Mouse (Mus musculus) midbrain, embryonic 14.5 days (tissue): Measurements from ENCODE around the gene Tox2. TPM values are rescaled to one million over a fixed set of nuclear protein-coding genes. Genes with fewer than 3 reads are reported as not detected.

Experiments used
- ATAC-seq: fragments of 200-750 bp; cut with Nextera tagmentation; 2 replicates; pipeline ENCODE4 v1.8.0; 2017; ENCODE audit warnings: moderate number of reproducible peaks, moderate library complexity; ENCODE audit not compliant: low FRiP score, low TSS enrichment
- DNase-seq: peaks from one replicate; pipeline ENCODE4 v3.0.0-alpha.2; 2015
- H3K27ac ChIP-seq: fragments of 300-500 bp; sonication (generic); replicated peaks from 2 replicates; pipeline ENCODE4 v1.5.1; 2014; ENCODE audit warnings: mild to moderate bottlenecking, low read depth, low read length, moderate library complexity
- H3K27me3 ChIP-seq: fragments of 300-500 bp; sonication (generic); 2 replicates; pipeline ENCODE4 v1.6.1; 2014; ENCODE audit warnings: low read length, control low read depth, mixed read lengths; ENCODE audit not compliant: control insufficient read depth, insufficient read depth
- H3K36me3 ChIP-seq: fragments of 300-500 bp; sonication (generic); 2 replicates; pipeline ENCODE4 v1.6.1; 2014; ENCODE audit warnings: low read length, control low read depth; ENCODE audit not compliant: control insufficient read depth, insufficient read depth
- H3K4me1 ChIP-seq: fragments of 300-500 bp; sonication (generic); 2 replicates; pipeline ENCODE4 v1.6.1; 2014; ENCODE audit warnings: mild to moderate bottlenecking, antibody characterized with exemption, low read length, control low read depth; ENCODE audit not compliant: control insufficient read depth, insufficient read depth
- H3K4me2 ChIP-seq: fragments of 300-500 bp; sonication (generic); 2 replicates; pipeline ENCODE4 v1.6.1; 2014; ENCODE audit warnings: mild to moderate bottlenecking, low read length, moderate library complexity
- H3K4me3 ChIP-seq: fragments of 300-500 bp; sonication (generic); replicated peaks from 2 replicates; pipeline ENCODE4 v1.5.1; 2014; ENCODE audit warnings: low read depth, low read length
- H3K9ac ChIP-seq: fragments of 300-500 bp; sonication (generic); replicated peaks from 2 replicates; pipeline ENCODE4 v1.6.1; 2014; ENCODE audit warnings: mild to moderate bottlenecking, low read length, moderate library complexity
- H3K9me3 ChIP-seq: fragments of 300-500 bp; sonication (generic); 2 replicates; pipeline ENCODE4 v1.6.1; 2016; ENCODE audit warnings: low read length, control low read depth, mixed read lengths; ENCODE audit not compliant: control insufficient read depth
- WGBS: fragments of 180-500 bp; shearing (Covaris S2); extraction: QIAGEN DNeasy Blood & Tissue Kit; methylation state at CpG from one replicate; pipeline ENCODE4 v1.1.7; 2014; 5-methylcytosine and 5-hydroxymethylcytosine counted together
- polyA plus RNA-seq: library from polyadenylated mRNA; unstranded; fragments of >200 nt; fragmentation: Nextera tagmentation; extraction: Ambion mirVana; gene quantifications from 2 replicates; pipeline ENCODE4 v1.2.1, GENCODE M21; 2014

Gene Tox2
- polyA plus RNA-seq, result 36.7 and 46.8 TPM in 2 replicates

GRCm38 (mm10) chr2:163202884-163203634, at the start of gene Tox2:
TSS of gene Tox2 (plus strand) at chr2:163203125.
- H3K27ac ChIP-seq, result peak within 1 kb of the TSS; percentile 77
- no peaks in the 10 kb centered on the region for H3K36me3 ChIP-seq
- H3K9me3 ChIP-seq, result 0 out of 2 replicates have a peak, but pooled peaks cover 9% of the 10 kb centered on the region
- H3K4me1 ChIP-seq, result peaks cover 17% of the 10 kb centered on the region
- under 1% methylated on average over 75 of the region's 79 CpGs for WGBS
- H3K9ac ChIP-seq, result peak within 1 kb of the TSS; percentile 76
- peak within 1 kb of the TSS; percentile 81 for H3K4me2 ChIP-seq
- DNase-seq (peak; percentile 87), ATAC-seq (peak; percentile 86)
- peak within 1 kb of the TSS; percentile 61 for H3K4me3 ChIP-seq
- 0 out of 2 replicates have a peak, but pooled peaks cover 10% of the 10 kb centered on the region for H3K27me3 ChIP-seq

- no peak overlapping the region for H3K27ac ChIP-seq
- WGBS, result 94% methylated on average over 8 of the region's 8 CpGs
- no peak for ATAC-seq
- no peaks in the 10 kb centered on the region for H3K36me3 ChIP-seq
- no peak for DNase-seq
- no peak overlapping the region for H3K9ac ChIP-seq
- no peak overlapping the region for H3K4me3 ChIP-seq
- peaks cover 17% of the 10 kb centered on the region for H3K4me1 ChIP-seq
- no peaks in the 10 kb centered on the region for H3K9me3 ChIP-seq
- no peak overlapping the region for H3K4me2 ChIP-seq
- no peaks in the 10 kb centered on the region for H3K27me3 ChIP-seq
These were observed 48.3 kb upstream of the Tox2 start for GRCm38 (mm10) chr2:163154673-163155072.

- Histone ChIP-seq H3K4me1 (no peaks in the 10 kb centered on the region), H3K9ac (no peak overlapping the region), H3K36me3 (no peaks in the 10 kb centered on the region), H3K9me3 (no peaks in the 10 kb centered on the region), H3K4me3 (no peak overlapping the region), H3K27me3 (no peaks in the 10 kb centered on the region), H3K27ac (no peak overlapping the region), H3K4me2 (no peak overlapping the region)
- 92% methylated on average over 9 of the region's 9 CpGs for WGBS
- DNase-seq, result no peak
- ATAC-seq, result no peak
These were observed 43.9 kb upstream of the Tox2 start for GRCm38 (mm10) chr2:163158979-163159378.

GRCm38 (mm10) chr2:163164461-163164990, 38.4 kb upstream of the Tox2 start:
- no peak for DNase-seq
- no peaks in the 10 kb centered on the region for H3K36me3 ChIP-seq
- no peak overlapping the region for H3K27ac ChIP-seq
- no peak overlapping the region for H3K4me3 ChIP-seq
- no peak overlapping the region for H3K4me2 ChIP-seq
- H3K9ac ChIP-seq, result no peak overlapping the region
- H3K9me3 ChIP-seq, result no peaks in the 10 kb centered on the region
- no peaks in the 10 kb centered on the region for H3K27me3 ChIP-seq
- no peaks in the 10 kb centered on the region for H3K4me1 ChIP-seq
- 90% methylated on average over 10 of the region's 10 CpGs for WGBS
- ATAC-seq, result no peak

- 50% methylated on average over 13 of the region's 13 CpGs for WGBS
- ATAC-seq, result no peak
These were observed 36.7 kb upstream of the Tox2 start for GRCm38 (mm10) chr2:163166067-163166805.

GRCm38 (mm10) chr2:163171891-163172290, 31.0 kb upstream of the Tox2 start:
- Histone ChIP-seq H3K9ac (no peak overlapping the region), H3K36me3 (no peaks in the 10 kb centered on the region), H3K27me3 (no peaks in the 10 kb centered on the region), H3K4me3 (no peak overlapping the region), H3K4me2 (no peak overlapping the region), H3K4me1 (peaks cover 6% of the 10 kb centered on the region), H3K27ac (no peak overlapping the region; the same call in 1 of the 2 replicates), H3K9me3 (no peaks in the 10 kb centered on the region)
- ATAC-seq, result no peak; the same call in 1 of the 2 replicates
- DNase-seq, result no peak
- 81% methylated on average over 11 of the region's 11 CpGs for whole genome bisulfite sequencing

More at GRCm38 (mm10) chr2:163166067-163166805, 36.7 kb upstream of the Tox2 start:
- Histone ChIP-seq H3K4me3 (no peak overlapping the region), H3K9ac (no peak overlapping the region), H3K27ac (no peak overlapping the region), H3K4me2 (no peak overlapping the region), H3K4me1 (no peaks in the 10 kb centered on the region), H3K9me3 (no peaks in the 10 kb centered on the region), H3K36me3 (no peaks in the 10 kb centered on the region), H3K27me3 (no peaks in the 10 kb centered on the region)
- DNase-seq, result no peak

- Histone ChIP-seq H3K4me3 (no peak overlapping the region), H3K4me1 (peaks cover 6% of the 10 kb centered on the region), H3K9me3 (no peaks in the 10 kb centered on the region), H3K27ac (no peak overlapping the region), H3K36me3 (no peaks in the 10 kb centered on the region), H3K27me3 (no peaks in the 10 kb centered on the region), H3K4me2 (no peak overlapping the region), H3K9ac (no peak overlapping the region)
- ATAC-seq (no peak), DNase-seq (no peak)
- 68% methylated on average over 7 of the region's 7 CpGs for WGBS
These were observed 28.9 kb upstream of the Tox2 start for GRCm38 (mm10) chr2:163174066-163174465.

GRCm38 (mm10) chr2:163175831-163176230, 27.1 kb upstream of the Tox2 start:
- no peaks in the 10 kb centered on the region for H3K36me3 ChIP-seq
- no peak overlapping the region for H3K9ac ChIP-seq
- H3K27ac ChIP-seq, result no peak overlapping the region
- 95% methylated on average over 7 of the region's 8 CpGs for WGBS
- H3K4me2 ChIP-seq, result no peak overlapping the region
- peaks cover 6% of the 10 kb centered on the region for H3K4me1 ChIP-seq
- ATAC-seq (no peak), DNase-seq (no peak)
- no peak overlapping the region for H3K4me3 ChIP-seq
- H3K9me3 ChIP-seq, result no peaks in the 10 kb centered on the region
- H3K27me3 ChIP-seq, result no peaks in the 10 kb centered on the region
